Mouse (Mus musculus) left cerebral cortex, postnatal 14 days (tissue): Measurements from ENCODE around the gene Lca5l. TPM values are rescaled to one million over a fixed set of nuclear protein-coding genes. Genes with fewer than 3 reads are reported as not detected.

Experiments used
- DNase-seq, 2 experiments: peaks; one replicate each; pipeline ENCODE4 v3.0.0; 2021 to 2022; ENCODE audit warnings: low spot score in 2 of 2, mixed read lengths in 1 of 2
- intact Hi-C: fragments of 180-260 bp; cut with DNase I; formaldehyde crosslinking; loops from one replicate; pipeline ENCODE4 v1.15.1; 2025
- total RNA-seq, 2 experiments: library from RNA; stranded (reverse); gene quantifications; 2 replicates each; pipeline ENCODE4 v1.2.3; 2021

The Lca5l gene
- total RNA-seq, 2 experiments from 2014 or later = 0.88 to 1.5 TPM

DNA sequence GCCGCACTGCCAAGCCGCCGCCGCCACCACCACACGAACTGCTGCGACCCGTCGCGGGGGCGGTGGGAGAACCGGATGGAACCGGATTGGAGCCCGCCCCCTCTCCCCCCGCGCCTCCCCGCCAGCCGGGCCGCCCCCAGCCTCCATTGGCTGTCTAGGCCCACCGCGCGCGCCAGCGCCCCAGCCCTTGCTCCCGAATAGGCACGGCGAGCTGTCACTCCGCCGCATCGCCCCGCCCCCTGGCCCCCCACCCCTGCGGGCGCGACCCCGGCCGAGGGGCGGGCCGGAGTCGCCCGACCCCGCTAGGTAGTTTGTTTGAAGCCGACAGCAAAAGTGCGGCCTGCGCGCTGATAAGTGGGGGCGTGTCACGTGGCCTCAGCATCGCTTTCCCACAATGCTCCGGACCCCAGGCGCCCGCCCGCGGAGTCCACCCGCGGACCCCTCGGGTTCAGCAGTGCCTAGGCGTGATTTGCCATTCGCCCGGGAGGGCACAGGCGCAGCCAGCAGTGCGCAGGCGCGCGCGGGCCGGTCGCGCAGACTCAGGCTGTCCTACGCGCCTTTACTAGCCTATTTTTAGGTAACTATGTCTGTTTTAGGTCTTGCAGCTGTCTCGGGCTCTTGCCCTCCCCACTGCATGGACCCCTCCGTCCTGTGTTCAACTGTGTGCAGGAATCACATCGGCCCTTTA is 64.3 kb downstream of the Lca5l start, which contains the start of gene Hmgn1:
TSS of gene Hmgn1 (minus strand) at position 73 of the 688 bp plus-strand sequence.
- intact Hi-C loops = loop anchor here (2.0 kb wide), 1 partner anchor 45 kb away; the partner anchor contains the start of gene Brwd1
- DNase-seq = peak; percentile 95 to 96

DNA sequence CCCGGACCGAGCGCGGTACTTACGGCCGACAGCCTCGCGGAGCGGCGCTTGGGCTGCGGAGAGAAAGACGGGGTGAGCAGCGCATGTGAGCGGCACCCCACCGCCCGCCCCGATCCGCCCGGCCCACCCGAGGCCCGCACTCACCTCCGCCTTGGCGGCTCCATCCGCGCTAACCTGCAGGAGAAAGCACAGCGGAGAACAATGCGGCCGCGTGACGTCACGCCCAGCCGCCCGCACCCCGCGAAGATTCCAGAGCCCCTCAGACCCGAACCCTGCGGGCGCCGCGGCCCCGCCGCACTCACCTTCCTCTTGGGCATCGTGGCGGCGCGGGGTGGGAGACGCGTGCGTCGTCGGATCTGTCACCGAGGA is 64.8 kb downstream of the Lca5l start:
- DNase-seq = no peak
- intact Hi-C loops = no loop called here

DNA sequence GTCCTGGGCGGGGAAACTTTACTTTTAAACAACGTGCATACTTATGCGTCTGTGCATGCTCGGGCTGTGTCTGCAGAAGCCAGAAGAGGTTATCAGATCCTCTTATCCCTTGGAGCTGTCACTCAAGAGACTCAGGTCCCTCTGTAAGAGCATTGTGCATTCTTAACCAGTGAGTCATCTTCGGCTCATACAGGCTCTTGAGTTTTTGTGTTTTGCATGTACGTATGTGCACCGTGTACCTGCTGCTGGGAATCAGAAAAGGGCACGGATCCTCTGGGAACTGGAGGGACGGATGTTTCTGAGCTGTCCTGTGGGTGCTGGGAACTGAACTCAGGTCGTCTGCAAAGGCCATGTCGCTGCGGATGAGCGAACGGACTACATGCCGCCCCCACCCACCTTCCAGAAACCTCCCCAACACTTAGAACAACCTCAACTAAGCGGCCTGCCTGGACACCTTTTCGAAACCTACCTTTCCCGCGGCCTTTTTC is 65.3 kb downstream of the Lca5l start:
- intact Hi-C loops = no loop called here
- DNase-seq = no peak

DNA sequence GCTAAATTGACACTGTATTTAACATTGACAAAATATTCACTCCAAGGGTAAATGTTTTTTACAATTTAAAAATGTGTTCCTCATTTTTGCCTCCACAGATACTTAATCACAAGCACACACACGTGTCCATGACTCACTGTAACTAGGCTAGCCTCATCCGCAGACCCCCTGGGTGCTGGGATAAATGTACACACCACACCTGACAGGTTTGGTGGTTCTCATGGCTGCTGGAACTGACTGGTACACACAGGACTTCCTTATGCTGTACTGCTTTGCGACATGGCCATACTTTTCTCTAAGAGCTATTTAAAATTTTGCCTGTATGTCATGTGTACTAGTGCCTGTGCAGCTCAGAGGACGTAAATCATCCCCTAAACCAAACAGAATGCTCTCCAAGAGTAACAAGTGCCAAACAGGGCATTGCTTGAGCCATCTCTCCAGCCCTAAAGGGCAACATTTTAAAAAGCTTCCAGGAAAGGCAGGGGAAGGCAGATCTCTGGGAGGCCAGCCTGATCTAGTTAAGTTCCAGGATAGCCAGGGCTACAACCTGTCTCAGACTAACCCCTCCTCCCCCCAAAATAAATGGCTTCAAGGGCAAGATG is 71.9 kb downstream of the Lca5l start:
- no peak for DNase-seq
- intact Hi-C loops = no loop called here

DNA sequence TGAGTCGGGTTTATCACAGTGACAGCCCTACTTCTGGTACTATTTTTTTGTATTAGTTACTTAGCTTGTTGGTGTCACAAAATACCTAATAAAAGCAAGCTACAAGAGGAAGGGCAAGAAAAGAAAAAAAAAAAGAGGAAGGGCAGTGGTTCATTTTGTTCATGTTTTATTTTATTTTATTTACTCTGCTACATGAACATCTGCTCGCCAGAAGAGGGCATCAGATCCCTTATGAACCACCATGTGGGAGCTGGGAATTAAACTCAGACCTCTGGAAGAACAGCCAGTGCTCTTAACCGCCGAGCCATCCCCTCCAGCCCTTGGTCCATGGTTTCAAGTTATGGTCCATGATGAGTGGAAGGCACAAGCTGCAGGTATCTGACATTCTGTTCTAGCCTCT is 77.3 kb downstream of the Lca5l start:
- no peak for DNase-seq
- intact Hi-C loops = no loop called here

DNA sequence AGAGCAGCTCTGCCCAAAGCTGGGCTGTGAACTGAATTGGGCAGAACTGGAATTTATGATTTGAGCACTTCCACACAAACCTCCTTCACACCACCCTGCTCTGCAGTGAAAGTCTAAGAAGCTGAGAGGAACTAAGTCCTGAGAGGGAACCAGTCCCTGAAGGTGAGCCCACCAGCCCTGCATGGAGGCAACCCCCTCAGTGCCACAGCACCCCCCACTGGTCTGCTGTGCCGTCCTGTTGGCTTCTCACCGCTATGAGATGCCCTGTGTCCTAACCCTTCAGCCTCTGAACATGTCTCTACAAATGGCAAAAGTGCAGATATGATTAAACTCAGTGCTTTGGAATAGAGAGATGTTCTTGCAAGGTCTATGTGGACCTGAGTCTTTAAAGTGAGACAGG is 79.3 kb downstream of the Lca5l start:
- DNase-seq = no peak
- intact Hi-C loops = no loop called here

DNA sequence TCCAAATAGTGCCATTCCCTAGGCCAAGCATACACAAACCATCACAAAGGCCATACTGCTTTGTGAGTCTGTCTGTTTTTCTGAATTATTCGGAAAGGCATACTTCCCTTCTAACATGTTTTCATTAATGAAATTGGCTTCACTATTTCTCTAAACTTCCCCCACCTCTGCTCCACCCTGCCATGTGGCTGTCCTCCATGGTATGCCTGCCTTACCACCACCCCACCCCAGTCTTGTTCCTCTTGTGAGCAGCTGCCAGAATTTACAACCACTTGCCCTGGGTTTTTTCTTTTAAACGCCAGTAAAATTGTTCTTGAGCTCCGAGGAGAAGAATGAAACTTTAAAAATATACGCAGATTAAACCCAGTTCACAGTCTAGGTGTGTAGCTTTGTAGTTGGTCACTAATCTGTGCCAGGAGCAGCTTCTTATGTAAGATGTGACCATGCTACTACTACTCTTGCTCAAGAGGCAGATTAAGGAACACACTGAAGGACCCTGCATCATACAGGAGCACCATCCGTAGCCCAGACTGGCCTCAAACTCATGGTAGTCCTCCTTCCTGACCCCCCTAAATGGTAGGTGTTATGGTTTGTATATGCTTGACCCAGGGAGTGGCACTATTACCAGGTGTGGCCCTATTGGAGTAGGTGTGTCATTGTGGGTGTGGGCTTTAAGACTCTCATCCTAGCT is 81.3 kb downstream of the Lca5l start:
- no peak for DNase-seq
- intact Hi-C loops = no loop called here

DNA sequence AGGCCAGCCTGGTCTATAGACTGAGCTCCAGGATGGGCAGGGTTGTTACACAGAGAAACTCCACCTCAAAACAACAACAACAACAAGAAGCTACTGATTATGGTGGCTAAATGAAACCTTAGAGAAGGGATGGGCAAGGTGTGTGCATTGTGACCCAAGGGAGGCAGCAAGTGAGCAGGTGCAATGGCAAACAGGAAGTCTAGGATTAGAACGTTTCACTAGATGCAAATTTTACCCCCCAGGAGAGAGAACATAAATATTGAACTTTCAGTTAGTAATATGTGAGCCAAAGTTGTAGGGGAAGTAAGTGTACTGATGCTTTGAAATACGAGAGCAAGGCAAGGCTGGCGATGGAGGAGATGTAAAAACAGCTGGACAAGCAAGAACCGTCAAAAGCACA is 82.4 kb downstream of the Lca5l start:
- DNase-seq = no peak
- intact Hi-C loops = no loop called here

Other genes with a start within 250 kb of the Lca5l start
- gene Psmg1, start 201.3 kb downstream of the Lca5l start, total RNA-seq = 10 to 100 TPM; 16.8 to 17.2 TPM
- gene Brwd1, start 109.7 kb downstream of the Lca5l start, total RNA-seq = 100 to 1,000 TPM; 115 to 123 TPM
- 10 to 100 TPM; 49.9 to 58.0 TPM for gene Hmgn1, start 64.5 kb downstream of the Lca5l start, total RNA-seq
- 10 to 100 TPM; 63.8 to 71.0 TPM for gene Wrb, start 46.9 kb downstream of the Lca5l start, total RNA-seq
- gene Sh3bgr, start 8.2 kb upstream of the Lca5l start, total RNA-seq = 1 to 10 TPM in 1 of 2 experiments, under 1 TPM in 1; 0.89 to 1.5 TPM
- gene B3galt5, start 43.5 kb upstream of the Lca5l start, total RNA-seq = 10 to 100 TPM in 1 of 2 experiments, 1 to 10 TPM in 1; 7.0 to 10.8 TPM